Mouse (Mus musculus): ENCODE measurements around the gene Lrp8.

Lrp8 gene

GRCm38 (mm10) chr4:107921152-107921695 is 119.2 kb downstream of the Lrp8 start:
- in situ Hi-C loops (cut with MseI, MboI) = no loop called here

- in situ Hi-C loops (cut with MseI, MboI) = no loop called here
These were observed 119.9 kb downstream of the Lrp8 start for GRCm38 (mm10) chr4:107921952-107922351.

- in situ Hi-C loops (cut with MseI, MboI) = no loop called here
These were observed 121.2 kb downstream of the Lrp8 start, which contains the start of gene Cpt2 for GRCm38 (mm10) chr4:107923145-107923802. Cpt2 (minus strand) TSS chr4:107923610.

- in situ Hi-C loops (cut with MseI, MboI) = no loop called here
These were observed 121.7 kb downstream of the Lrp8 start for GRCm38 (mm10) chr4:107923803-107924194.
